Comparison of ENCODE assay signal across 9 mouse cellular contexts in the genomic region with DNA sequence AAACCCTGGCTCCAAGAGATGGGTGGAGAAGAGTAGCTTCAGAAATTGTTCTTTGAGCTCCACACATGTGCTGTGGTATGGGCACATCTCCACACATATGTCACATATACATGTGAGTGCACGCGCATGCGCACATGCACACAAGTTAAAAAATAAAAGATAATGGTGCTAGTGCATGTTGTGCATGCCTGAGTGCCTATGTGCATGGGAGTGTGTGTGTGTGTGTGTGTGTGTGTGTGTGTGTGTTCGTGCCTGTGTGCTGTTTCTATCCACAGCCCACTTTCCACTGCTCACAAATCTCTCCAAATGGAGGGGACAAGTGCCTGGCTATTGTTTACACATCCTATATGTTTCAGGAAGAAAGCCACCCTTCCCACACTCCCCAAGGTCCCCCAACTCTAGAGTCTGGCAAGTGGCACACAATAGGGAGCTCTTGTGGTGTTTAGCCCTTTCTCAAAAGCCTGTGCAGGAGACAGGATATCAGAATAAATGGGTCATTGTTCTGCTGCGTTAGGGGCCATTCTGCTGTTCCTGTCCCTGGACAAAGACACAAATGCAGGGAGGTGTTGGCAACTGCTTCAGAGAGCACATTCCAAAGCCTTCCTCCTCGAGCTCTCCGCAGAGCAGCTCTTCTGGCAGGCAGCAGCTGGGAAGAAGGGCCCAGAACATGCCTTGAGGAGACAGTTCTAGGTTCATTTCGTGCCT. TPM values are rescaled to one million over a fixed set of nuclear protein-coding genes. Genes with fewer than 3 reads are reported as not detected.
DNase-seq lines count a peak whose midpoint lies in the region; ATAC-seq lines count a peak whose summit lies in the region.
"Had no signal": no experiment of that assay in that cellular context is flagged by ENCODE, and none has a peak within 500 bp of the region (broad histone marks: within the 10 kb centered on the region; RNA-seq: fewer than 3 reads in every experiment).

No protein-coding gene starts in this region.

- peak overlapping the region; percentile 25 to 50 for H3K27ac ChIP-seq in heart, embryonic 14.5 days (replicated peaks in 1 of 2; ENCODE audit: control insufficient read depth in 1 of 2, insufficient read depth in 1 of 2, low read depth in 2 of 2, low read length in 2 of 2)
- peak overlapping the region; percentile 43; the same call in 1 of the 2 replicates for H3K27ac ChIP-seq in limb, embryonic 10.5 days
- H3K27ac ChIP-seq: liver, embryonic 14.5 days had no signal

- H3K4me2 ChIP-seq in heart, embryonic 14.5 days (ENCODE audit: low read length) = no peak overlapping the region

- WGBS in heart, embryonic 14.5 days = 47% methylated on average over 8 of the region's 8 CpGs
- 80% methylated on average over 8 of the region's 8 CpGs for WGBS in limb, embryonic 10.5 days

- no peak overlapping the region for H3K4me3 ChIP-seq in heart, embryonic 14.5 days (ENCODE audit: control insufficient read depth in 1 of 2, insufficient read depth in 1 of 2, low read depth in 1 of 2, low read length in 2 of 2)
- no peak overlapping the region for H3K4me3 ChIP-seq in limb, embryonic 10.5 days

- DNase-seq in adrenal gland, adult 2 months = peak; percentile 9
- DNase-seq in adrenal gland, postnatal 25 days = no peak
- peak; percentile 47 for DNase-seq in ES-CJ7 (ENCODE audit: low read depth, low spot score)
- DNase-seq in limb, embryonic 10.5 days (ENCODE audit: low spot score) = no peak
- no peak for DNase-seq in T-cell, adult 2 months (ENCODE audit: low spot score)
- no peak for DNase-seq in cerebellum, adult 9-11 months

- no peaks in the 10 kb centered on the region for H3K36me3 ChIP-seq in heart, embryonic 14.5 days (ENCODE audit: control insufficient read depth, insufficient read depth, low read length)
- H3K36me3 ChIP-seq in limb, embryonic 10.5 days = no peaks in the 10 kb centered on the region

- 0 out of 2 replicates have a peak, but pooled peaks have one; percentile 26 for ATAC-seq in heart, embryonic 14.5 days (ENCODE audit: insufficient number of reproducible peaks, insufficient read depth, low FRiP score, low read depth)
- ATAC-seq in megakaryocyte progenitor cell, adult 5-6 weeks (replicated peaks; ENCODE audit: poor library complexity) = no peak

- H3K9ac ChIP-seq in heart, embryonic 14.5 days (ENCODE audit: low read length) = no peak overlapping the region
- H3K9ac ChIP-seq: liver, embryonic 14.5 days had no signal

- no peaks in the 10 kb centered on the region for H3K27me3 ChIP-seq in heart, embryonic 14.5 days (ENCODE audit: control insufficient read depth, insufficient read depth, low read length)
- no peaks in the 10 kb centered on the region for H3K27me3 ChIP-seq in limb, embryonic 10.5 days (ENCODE audit: low read depth, poor library complexity, severe bottlenecking)

- peaks cover 13 to 23% of the 10 kb centered on the region in 2 experiments for H3K4me1 ChIP-seq in heart, embryonic 14.5 days (ENCODE audit: control insufficient read depth in 2 of 2, insufficient read depth in 2 of 2, low read length in 2 of 2)
- H3K4me1 ChIP-seq in limb, embryonic 10.5 days = peaks cover 10% of the 10 kb centered on the region; the same call in 1 of the 2 replicates

- H3K9me3 ChIP-seq in heart, embryonic 14.5 days (ENCODE audit: control insufficient read depth, low read length) = no peaks in the 10 kb centered on the region
- H3K9me3 ChIP-seq in limb, embryonic 10.5 days (replicated peaks) = no peaks in the 10 kb centered on the region

RNA-seq across cellular contexts. Expression of gene Tgfbr2, which starts 37.9 kb away (rescaled TPM):
- 10 to 100 TPM; 57.7 to 90.0 TPM for total RNA-seq in adrenal gland, adult 2 months (2021)
- 64.3 and 72.6 TPM in 2 replicates for polyA plus RNA-seq in adrenal gland, adult 2 months (2012; rRNA removed)
- total RNA-seq in adrenal gland, postnatal 25 days (2021) = 61.2 and 69.9 TPM in 2 replicates
- polyA plus RNA-seq in heart, embryonic 14.5 days (2014; fragmentation: Nextera tagmentation; extraction: Ambion mirVana) = 24.6 and 25.0 TPM in 2 replicates
- 9.8 and 14.1 TPM in 2 replicates for polyA plus RNA-seq in limb, embryonic 10.5 days (2016; fragmentation: Nextera tagmentation; extraction: Ambion mirVana)
- 8.2 and 8.3 TPM in 2 replicates for total RNA-seq in megakaryocyte progenitor cell, adult 5-6 weeks (2015)
- total RNA-seq in megakaryocyte progenitor cell, adult 5-6 weeks (2017) = 5.9 and 6.5 TPM in 2 replicates

Comparison
In these comparisons a context has a peak if more than half of its experiments do, and no peak if none do; other contexts are left out.
1. DNase-seq: peak in adrenal gland, adult 2 months (single experiment) and ES-CJ7 (single experiment); none in adrenal gland, postnatal 25 days (single experiment), limb, embryonic 10.5 days (single experiment), T-cell, adult 2 months (single experiment) and cerebellum, adult 9-11 months (single experiment).